Mouse (Mus musculus): ENCODE data around the gene Sucnr1. TPM values are rescaled to one million over a fixed set of nuclear protein-coding genes. Genes with fewer than 3 reads are reported as not detected.
"Not testable (repeated sequence)": the region's sequence is repeated elsewhere in the genome, so short reads cannot be mapped to it uniquely, and the experiment has no call there.

Gene Sucnr1
- polyA plus RNA-seq, 1 experiment from 2014 or later = not detected

- Histone ChIP-seq H3K27ac (ENCODE audit: poor library complexity, severe bottlenecking) (no peak overlapping the region), H3K27me3 (replicated peaks) (no peaks in the 10 kb centered on the region), H3K9me3 (replicated peaks) (no peaks in the 10 kb centered on the region), H3K4me3 (no peak overlapping the region), H3K36me3 (no peaks in the 10 kb centered on the region), H3K4me2 (no peak overlapping the region), H3K9ac (no peak overlapping the region), H3K4me1 (replicated peaks) (no peaks in the 10 kb centered on the region)
- no peak for ATAC-seq (ENCODE audit: insufficient number of reproducible peaks, low FRiP score)
- WGBS = 78% methylated on average over 8 of the region's 8 CpGs
Observed at GRCm38 (mm10) chr3:60091321-60091720, 9.7 kb downstream of the Sucnr1 start.

GRCm38 (mm10) chr3:60094386-60095156, 12.9 kb downstream of the Sucnr1 start:
- no peaks in the 10 kb centered on the region for H3K27me3 ChIP-seq (replicated peaks)
- no peak overlapping the region for H3K27ac ChIP-seq (ENCODE audit: poor library complexity, severe bottlenecking)
- no peaks in the 10 kb centered on the region for H3K4me1 ChIP-seq (replicated peaks)
- ATAC-seq (ENCODE audit: insufficient number of reproducible peaks, low FRiP score) = no peak
- H3K9ac ChIP-seq = no peak overlapping the region
- 56% methylated on average over 2 of the region's 2 CpGs for WGBS
- H3K4me3 ChIP-seq = no peak overlapping the region
- no peak overlapping the region for H3K4me2 ChIP-seq
- no peaks in the 10 kb centered on the region for H3K9me3 ChIP-seq (replicated peaks)
- H3K36me3 ChIP-seq = no peaks in the 10 kb centered on the region

DNA sequence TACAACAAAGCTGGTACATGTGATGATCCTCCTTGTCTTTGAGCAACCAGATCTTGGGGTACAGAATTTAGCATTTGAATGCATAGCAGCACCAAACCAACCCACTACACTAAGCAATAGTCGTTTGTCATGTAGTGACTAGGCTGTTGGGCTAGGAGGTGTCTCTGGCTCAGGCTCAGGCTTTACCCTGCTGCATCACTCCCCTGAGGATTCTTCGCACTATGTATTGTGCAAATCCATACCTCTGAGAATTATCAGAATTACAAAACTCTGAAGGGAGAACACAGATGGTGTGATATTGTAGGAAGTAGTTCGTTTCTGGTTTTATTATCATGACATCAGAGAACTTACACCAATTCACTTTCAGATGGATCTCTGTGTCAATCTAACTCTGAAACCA, 15.3 kb downstream of the Sucnr1 start:
- Histone ChIP-seq H3K36me3 (no peaks in the 10 kb centered on the region), H3K27me3 (replicated peaks) (no peaks in the 10 kb centered on the region), H3K9ac (no peak overlapping the region), H3K9me3 (replicated peaks) (no peaks in the 10 kb centered on the region), H3K4me2 (no peak overlapping the region), H3K4me3 (no peak overlapping the region), H3K4me1 (replicated peaks) (no peaks in the 10 kb centered on the region), H3K27ac (ENCODE audit: poor library complexity, severe bottlenecking) (no peak overlapping the region)
- 71% methylated on average over 3 of the region's 3 CpGs for WGBS
- ATAC-seq (ENCODE audit: insufficient number of reproducible peaks, low FRiP score) = no peak

- WGBS = 82% methylated on average over 2 of the region's 2 CpGs
- H3K4me1 ChIP-seq (replicated peaks) = no peaks in the 10 kb centered on the region
- H3K9me3 ChIP-seq (replicated peaks) = no peaks in the 10 kb centered on the region
- no peak overlapping the region for H3K4me2 ChIP-seq
- no peak overlapping the region for H3K9ac ChIP-seq
- ATAC-seq (ENCODE audit: insufficient number of reproducible peaks, low FRiP score) = no peak
- H3K27me3 ChIP-seq (replicated peaks) = no peaks in the 10 kb centered on the region
- no peak overlapping the region for H3K27ac ChIP-seq (ENCODE audit: poor library complexity, severe bottlenecking)
- H3K4me3 ChIP-seq = no peak overlapping the region
- no peaks in the 10 kb centered on the region for H3K36me3 ChIP-seq
Observed at GRCm38 (mm10) chr3:60097485-60097884, 15.8 kb downstream of the Sucnr1 start.

DNA sequence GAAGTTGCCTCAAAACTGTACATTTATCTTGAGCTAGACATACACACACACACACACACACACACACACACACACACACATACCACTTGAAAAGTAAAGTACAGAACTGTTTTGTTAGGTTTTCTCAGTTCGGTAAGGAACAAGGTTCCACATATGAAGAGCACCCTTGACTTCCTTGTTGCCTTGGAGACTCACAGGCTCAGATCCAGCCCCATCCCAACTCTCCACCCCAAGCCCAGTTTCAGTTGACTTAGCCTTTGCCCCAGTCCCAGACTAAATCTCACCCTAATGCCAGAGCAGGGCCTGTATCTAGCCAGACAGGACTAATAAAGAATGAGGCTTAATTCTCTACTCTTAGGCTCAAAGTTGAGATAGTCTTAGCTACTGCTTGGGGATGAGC, 16.9 kb downstream of the Sucnr1 start:
- no peak overlapping the region for H3K4me2 ChIP-seq
- no peaks in the 10 kb centered on the region for H3K27me3 ChIP-seq (replicated peaks)
- 65% methylated on average over 1 of the region's 1 CpGs for WGBS
- H3K27ac ChIP-seq (ENCODE audit: poor library complexity, severe bottlenecking) = no peak overlapping the region
- H3K9me3 ChIP-seq (replicated peaks) = no peaks in the 10 kb centered on the region
- H3K36me3 ChIP-seq = no peaks in the 10 kb centered on the region
- no peak overlapping the region for H3K9ac ChIP-seq
- H3K4me1 ChIP-seq (replicated peaks) = no peaks in the 10 kb centered on the region
- ATAC-seq (ENCODE audit: insufficient number of reproducible peaks, low FRiP score) = no peak
- no peak overlapping the region for H3K4me3 ChIP-seq

- Histone ChIP-seq H3K4me2 (no peak overlapping the region), H3K4me3 (no peak overlapping the region), H3K9me3 (replicated peaks) (no peaks in the 10 kb centered on the region), H3K27me3 (replicated peaks) (no peaks in the 10 kb centered on the region), H3K27ac (ENCODE audit: poor library complexity, severe bottlenecking) (no peak overlapping the region), H3K36me3 (no peaks in the 10 kb centered on the region), H3K9ac (no peak overlapping the region), H3K4me1 (replicated peaks) (no peaks in the 10 kb centered on the region)
- ATAC-seq (ENCODE audit: insufficient number of reproducible peaks, low FRiP score) = no peak
- WGBS = 75% methylated on average over 2 of the region's 2 CpGs
Observed at GRCm38 (mm10) chr3:60104462-60105109, 22.9 kb downstream of the Sucnr1 start.

GRCm38 (mm10) chr3:60106446-60106845, 24.8 kb downstream of the Sucnr1 start:
- WGBS = 79% methylated on average over 1 of the region's 1 CpGs
- not testable (repeated sequence) for ATAC-seq (ENCODE audit: insufficient number of reproducible peaks, low FRiP score); H3K9ac ChIP-seq; H3K4me1 ChIP-seq (replicated peaks); H3K4me2 ChIP-seq; H3K36me3 ChIP-seq; H3K9me3 ChIP-seq (replicated peaks); H3K27me3 ChIP-seq (replicated peaks); H3K27ac ChIP-seq (ENCODE audit: poor library complexity, severe bottlenecking); H3K4me3 ChIP-seq

GRCm38 (mm10) chr3:60107736-60108135, 26.1 kb downstream of the Sucnr1 start:
- 80% methylated on average over 3 of the region's 3 CpGs for WGBS
- Histone ChIP-seq H3K4me1 (replicated peaks) (no peaks in the 10 kb centered on the region), H3K27ac (ENCODE audit: poor library complexity, severe bottlenecking) (no peak overlapping the region), H3K9ac (no peak overlapping the region), H3K4me3 (no peak overlapping the region), H3K4me2 (no peak overlapping the region), H3K9me3 (replicated peaks) (no peaks in the 10 kb centered on the region), H3K36me3 (no peaks in the 10 kb centered on the region), H3K27me3 (replicated peaks) (no peaks in the 10 kb centered on the region)
- ATAC-seq (ENCODE audit: insufficient number of reproducible peaks, low FRiP score) = no peak

DNA sequence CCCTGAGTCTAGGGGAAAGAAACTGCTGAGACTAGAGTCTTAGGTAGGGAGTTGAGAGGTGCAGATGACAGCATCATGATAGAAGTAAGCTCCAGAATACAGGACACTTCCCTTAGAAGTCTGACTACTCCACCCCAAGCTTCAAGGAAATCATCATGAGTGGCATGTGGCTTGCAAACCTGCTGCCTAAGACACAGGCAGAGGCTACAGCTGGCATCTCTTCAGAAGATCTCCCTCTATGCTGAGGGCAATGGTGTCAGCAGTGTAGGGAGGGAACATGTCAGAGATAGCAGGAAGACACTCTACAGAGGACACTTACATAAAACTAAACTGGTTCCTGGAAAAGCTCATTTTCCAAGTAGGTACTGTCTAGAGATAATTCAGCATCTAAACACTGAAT, 27.1 kb downstream of the Sucnr1 start:
- H3K4me1 ChIP-seq (replicated peaks) = no peaks in the 10 kb centered on the region
- H3K4me2 ChIP-seq = no peak overlapping the region
- H3K27ac ChIP-seq (ENCODE audit: poor library complexity, severe bottlenecking) = no peak overlapping the region
- H3K36me3 ChIP-seq = no peaks in the 10 kb centered on the region
- ATAC-seq (ENCODE audit: insufficient number of reproducible peaks, low FRiP score) = no peak
- H3K27me3 ChIP-seq (replicated peaks) = no peaks in the 10 kb centered on the region
- no peak overlapping the region for H3K9ac ChIP-seq
- no peaks in the 10 kb centered on the region for H3K9me3 ChIP-seq (replicated peaks)
- no peak overlapping the region for H3K4me3 ChIP-seq

DNA sequence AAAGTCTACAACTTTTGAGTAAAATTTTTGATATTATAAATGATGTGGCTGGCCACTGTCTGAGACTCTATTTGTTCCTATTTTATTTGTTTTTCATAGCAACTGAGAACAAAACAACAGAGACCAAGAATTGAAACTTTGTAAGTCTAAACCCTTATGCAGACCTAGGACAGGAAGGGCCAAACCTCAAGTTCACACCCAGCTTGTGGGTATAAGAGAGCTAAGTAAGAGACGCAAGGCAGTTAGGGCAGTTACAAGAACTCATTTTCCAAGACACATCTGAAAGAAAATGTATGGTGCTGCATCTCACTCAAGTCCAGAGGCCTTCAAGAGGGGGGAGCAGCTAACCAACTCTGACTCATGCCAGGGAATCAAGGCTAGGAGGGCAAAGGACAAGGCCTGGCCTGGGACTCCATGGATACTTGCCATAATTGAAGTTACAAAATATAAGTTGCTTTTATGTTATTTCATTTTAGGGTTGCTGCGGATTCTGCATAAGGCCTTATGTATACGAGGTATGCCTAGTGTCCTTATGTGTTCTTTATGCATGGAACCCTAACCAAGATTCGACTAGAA, 29.6 kb downstream of the Sucnr1 start:
- Histone ChIP-seq H3K9me3 (replicated peaks) (no peaks in the 10 kb centered on the region), H3K36me3 (no peaks in the 10 kb centered on the region), H3K27me3 (replicated peaks) (no peaks in the 10 kb centered on the region), H3K27ac (ENCODE audit: poor library complexity, severe bottlenecking) (no peak overlapping the region), H3K4me1 (replicated peaks) (no peaks in the 10 kb centered on the region), H3K4me2 (no peak overlapping the region), H3K9ac (no peak overlapping the region), H3K4me3 (no peak overlapping the region)
- no peak for ATAC-seq (ENCODE audit: insufficient number of reproducible peaks, low FRiP score)
- 79% methylated on average over 4 of the region's 4 CpGs for WGBS

- WGBS = 73% methylated on average over 6 of the region's 6 CpGs
- H3K9ac ChIP-seq = no peak overlapping the region
- H3K4me3 ChIP-seq = no peak overlapping the region
- no peak for ATAC-seq (ENCODE audit: insufficient number of reproducible peaks, low FRiP score)
- H3K9me3 ChIP-seq (replicated peaks) = no peaks in the 10 kb centered on the region
- no peak overlapping the region for H3K27ac ChIP-seq (ENCODE audit: poor library complexity, severe bottlenecking)
- no peaks in the 10 kb centered on the region for H3K36me3 ChIP-seq
- H3K4me1 ChIP-seq (replicated peaks) = no peaks in the 10 kb centered on the region
- no peak overlapping the region for H3K4me2 ChIP-seq
- H3K27me3 ChIP-seq (replicated peaks) = no peaks in the 10 kb centered on the region
Observed at GRCm38 (mm10) chr3:60111889-60112646, 30.4 kb downstream of the Sucnr1 start.

Measured in heart, embryonic 12.5 days (tissue).